Mouse (Mus musculus): Measurements from ENCODE around the gene Myh14. TPM values are rescaled to one million over a fixed set of nuclear protein-coding genes. Genes with fewer than 3 reads are reported as not detected.
A peak's percentile ranks its signal among the peaks of the same experiment; 100 is the strongest.

The Myh14 gene
- polyA plus RNA-seq, 1 experiment from 2014 or later: 20.5 TPM

DNA sequence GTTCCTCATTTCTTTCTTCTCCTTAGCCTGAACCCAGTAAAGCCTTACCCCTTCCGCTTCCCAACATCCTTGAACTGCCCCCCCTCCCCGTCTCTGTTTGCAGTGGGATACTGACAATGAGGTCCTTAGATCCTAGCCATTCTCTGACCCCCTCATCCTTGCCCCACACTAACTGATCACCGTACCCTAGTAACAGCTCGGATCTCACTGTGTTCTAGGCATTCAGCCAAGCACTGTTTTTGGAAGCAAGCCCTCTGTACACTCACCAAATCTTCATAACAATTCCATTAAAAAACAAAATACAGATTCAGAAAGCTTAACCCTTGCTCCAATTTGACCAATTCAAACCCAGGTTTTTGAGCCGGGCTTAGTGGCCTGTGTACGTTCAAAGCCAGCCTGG, 76.4 kb downstream of the Myh14 start:
- Histone ChIP-seq H3K27ac (ENCODE audit: low read length) (no peak overlapping the region), H3K4me2 (ENCODE audit: low read depth, low read length) (no peak overlapping the region), H3K9ac (ENCODE audit: low read length) (no peak overlapping the region), H3K9me3 (replicated peaks; ENCODE audit: control insufficient read depth, low read length) (no peaks in the 10 kb centered on the region), H3K4me1 (ENCODE audit: control insufficient read depth, insufficient read depth, low read length) (peaks cover 14% of the 10 kb centered on the region), H3K36me3 (ENCODE audit: control insufficient read depth, insufficient read depth, low read length) (no peaks in the 10 kb centered on the region), H3K27me3 (ENCODE audit: control insufficient read depth, insufficient read depth, low read length) (peaks cover 40% of the 10 kb centered on the region), H3K4me3 (replicated peaks; ENCODE audit: low read length) (no peak overlapping the region)
- WGBS: 54% methylated on average over 6 of the region's 6 CpGs
- ATAC-seq (ENCODE audit: insufficient read depth, low FRiP score): no peak

DNA sequence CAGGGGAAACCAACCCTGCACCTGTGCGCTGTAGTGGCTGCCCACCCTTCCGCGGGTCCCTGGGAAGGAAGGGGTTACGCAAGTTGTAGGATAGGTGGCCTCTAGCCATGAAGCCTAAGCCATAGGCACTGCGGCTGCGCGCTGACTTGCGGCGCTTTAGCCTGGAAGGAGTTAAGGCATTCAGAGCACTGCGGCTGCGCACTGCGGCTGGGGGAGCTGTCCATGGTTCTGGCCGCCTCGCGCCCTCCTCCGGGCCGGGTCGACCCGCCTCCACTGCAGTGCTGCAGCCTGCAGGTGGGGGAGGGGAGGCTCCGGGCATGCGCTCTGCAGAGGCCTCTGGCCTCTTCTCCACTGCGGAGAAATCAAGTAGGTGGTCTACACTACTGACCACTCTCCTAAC, 76.9 kb downstream of the Myh14 start:
- ATAC-seq (ENCODE audit: insufficient read depth, low FRiP score): peak; percentile 4; the same call in 1 of the 2 replicates
- H3K27me3 ChIP-seq (ENCODE audit: control insufficient read depth, insufficient read depth, low read length): peaks cover 40% of the 10 kb centered on the region
- no peaks in the 10 kb centered on the region for H3K36me3 ChIP-seq (ENCODE audit: control insufficient read depth, insufficient read depth, low read length)
- H3K4me1 ChIP-seq (ENCODE audit: control insufficient read depth, insufficient read depth, low read length): peaks cover 16% of the 10 kb centered on the region
- no peak overlapping the region for H3K27ac ChIP-seq (ENCODE audit: low read length)
- peak overlapping the region; percentile 21; the same call in 1 of the 2 replicates for H3K4me2 ChIP-seq (ENCODE audit: low read depth, low read length)
- WGBS: under 1% methylated on average over 21 of the region's 22 CpGs
- H3K4me3 ChIP-seq (replicated peaks; ENCODE audit: low read length): no peak overlapping the region
- no peak overlapping the region for H3K9ac ChIP-seq (ENCODE audit: low read length)
- no peaks in the 10 kb centered on the region for H3K9me3 ChIP-seq (replicated peaks; ENCODE audit: control insufficient read depth, low read length)

DNA sequence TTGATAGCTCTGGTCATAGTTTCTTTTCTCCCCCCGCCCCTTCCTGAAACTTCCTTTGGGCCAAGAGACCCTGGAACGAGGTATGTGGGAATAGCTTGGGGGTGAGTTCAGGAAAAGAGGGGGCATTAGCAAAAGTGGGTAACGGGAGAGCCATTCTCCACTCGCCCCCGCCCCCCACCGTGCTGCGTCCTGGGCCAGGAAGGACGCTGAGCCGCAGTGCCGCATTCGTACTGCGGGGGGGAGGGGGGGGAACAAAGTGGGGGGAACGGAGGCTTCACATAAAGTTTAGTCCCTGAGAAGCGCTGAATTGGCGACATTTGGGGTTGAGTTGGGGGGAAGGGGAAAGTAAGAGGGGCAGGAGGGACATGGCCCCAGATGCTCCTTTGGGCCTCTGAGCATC, 77.6 kb downstream of the Myh14 start:
- ATAC-seq (ENCODE audit: insufficient read depth, low FRiP score): no peak
- Histone ChIP-seq H3K9me3 (replicated peaks; ENCODE audit: control insufficient read depth, low read length) (no peaks in the 10 kb centered on the region), H3K4me3 (replicated peaks; ENCODE audit: low read length) (no peak overlapping the region), H3K4me2 (ENCODE audit: low read depth, low read length) (no peak overlapping the region), H3K4me1 (ENCODE audit: control insufficient read depth, insufficient read depth, low read length) (peaks cover 21% of the 10 kb centered on the region), H3K36me3 (ENCODE audit: control insufficient read depth, insufficient read depth, low read length) (no peaks in the 10 kb centered on the region), H3K27ac (ENCODE audit: low read length) (no peak overlapping the region), H3K9ac (ENCODE audit: low read length) (no peak overlapping the region), H3K27me3 (ENCODE audit: control insufficient read depth, insufficient read depth, low read length) (peaks cover 45% of the 10 kb centered on the region)
- 3% methylated on average over 14 of the region's 15 CpGs for WGBS

DNA sequence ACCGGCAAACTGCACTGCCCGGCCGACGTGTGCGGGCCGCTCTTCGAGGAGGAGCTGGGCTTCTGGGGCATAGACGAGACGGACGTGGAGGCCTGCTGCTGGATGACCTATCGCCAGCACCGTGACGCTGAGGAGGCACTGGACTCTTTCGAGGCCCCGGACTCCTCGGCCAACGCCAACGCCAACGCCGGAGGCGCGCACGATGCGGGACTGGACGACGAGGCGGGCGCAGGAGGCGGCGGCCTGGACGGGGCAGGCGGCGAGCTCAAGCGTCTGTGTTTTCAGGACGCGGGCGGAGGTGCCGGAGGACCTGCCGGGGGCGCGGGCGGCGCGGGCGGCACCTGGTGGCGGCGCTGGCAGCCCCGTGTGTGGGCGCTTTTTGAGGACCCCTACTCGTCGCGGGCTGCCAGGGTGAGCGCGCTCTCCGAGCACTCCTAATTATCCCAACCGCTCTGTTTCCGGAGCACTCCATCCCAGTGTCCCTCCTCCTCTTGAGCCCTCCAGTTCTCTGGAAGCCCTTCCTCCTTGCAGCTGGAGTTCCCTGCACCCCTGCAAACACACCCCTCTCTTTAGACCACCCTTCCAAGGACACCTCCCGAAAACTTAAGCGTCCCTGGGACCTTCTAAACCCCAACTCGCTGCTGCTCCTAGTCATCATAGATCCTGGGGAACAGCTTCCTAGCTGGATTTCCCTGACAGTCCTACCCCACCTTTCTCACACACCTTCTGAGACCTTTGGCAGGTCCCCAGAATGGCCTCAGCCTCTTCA, 79.1 kb downstream of the Myh14 start:
- no peaks in the 10 kb centered on the region for H3K9me3 ChIP-seq (replicated peaks; ENCODE audit: control insufficient read depth, low read length)
- H3K4me3 ChIP-seq (replicated peaks; ENCODE audit: low read length): peak overlapping the region; percentile 58
- ATAC-seq (ENCODE audit: insufficient read depth, low FRiP score): no peak
- peaks cover 58% of the 10 kb centered on the region for H3K27me3 ChIP-seq (ENCODE audit: control insufficient read depth, insufficient read depth, low read length)
- H3K27ac ChIP-seq (ENCODE audit: low read length): no peak overlapping the region
- peak overlapping the region; percentile 60 for H3K9ac ChIP-seq (ENCODE audit: low read length)
- H3K4me2 ChIP-seq (ENCODE audit: low read depth, low read length): peak overlapping the region; percentile 99
- H3K4me1 ChIP-seq (ENCODE audit: control insufficient read depth, insufficient read depth, low read length): peaks cover 21% of the 10 kb centered on the region
- under 1% methylated on average over 60 of the region's 60 CpGs for WGBS
- H3K36me3 ChIP-seq (ENCODE audit: control insufficient read depth, insufficient read depth, low read length): no peaks in the 10 kb centered on the region

DNA sequence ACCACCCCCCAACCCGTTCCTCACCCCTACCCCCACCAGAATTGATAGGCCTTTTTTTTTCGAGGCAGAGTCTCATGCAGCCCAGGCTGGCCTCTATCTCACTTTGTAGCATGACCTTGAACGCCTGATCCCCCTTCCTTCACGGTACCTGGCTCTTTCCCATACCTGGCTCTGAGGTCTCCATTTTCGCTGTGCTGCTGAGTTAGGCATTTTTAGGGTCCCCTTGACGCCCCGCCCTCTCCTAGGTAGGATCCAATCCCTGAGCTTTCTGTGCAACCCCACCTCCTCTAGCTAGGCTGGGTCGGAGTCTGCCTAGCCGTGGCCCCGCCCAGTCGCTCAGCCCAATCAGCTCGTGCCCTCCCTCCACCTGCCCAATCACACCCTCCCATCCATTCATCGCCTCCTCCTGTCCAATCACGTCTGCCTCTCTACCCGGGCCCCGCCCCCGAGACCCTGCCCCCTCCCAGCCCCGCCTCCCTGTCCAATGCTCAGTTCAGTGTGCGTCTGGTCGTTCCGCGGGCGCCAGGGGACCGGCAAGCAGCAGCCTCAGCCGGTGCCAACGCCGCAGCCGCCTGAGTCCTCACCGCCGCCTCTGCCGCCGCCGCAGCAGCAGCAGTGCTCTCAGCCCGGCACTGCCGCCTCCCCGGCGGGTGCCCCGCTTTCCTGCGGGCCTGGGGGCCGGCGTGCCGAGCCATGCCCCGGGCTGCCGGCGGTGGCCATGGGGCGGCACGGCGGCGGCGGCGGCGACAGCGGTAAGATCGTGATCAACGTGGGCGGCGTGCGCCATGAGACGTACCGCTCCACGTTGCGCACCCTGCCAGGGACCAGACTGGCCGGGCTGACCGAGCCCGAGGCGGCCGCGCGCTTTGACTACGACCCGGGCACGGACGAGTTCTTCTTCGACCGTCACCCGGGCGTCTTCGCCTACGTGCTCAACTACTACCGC, 80.0 kb downstream of the Myh14 start, which contains the start of gene Kcnc3:
Gene Kcnc3 (plus strand): TSS at position 263 of the 946 bp plus-strand sequence.
- WGBS: under 1% methylated on average over 80 of the region's 80 CpGs
- Histone ChIP-seq H3K36me3 (ENCODE audit: control insufficient read depth, insufficient read depth, low read length) (no peaks in the 10 kb centered on the region), H3K4me2 (ENCODE audit: low read depth, low read length) (peak within 1 kb of the TSS; percentile 99), H3K9me3 (replicated peaks; ENCODE audit: control insufficient read depth, low read length) (no peaks in the 10 kb centered on the region), H3K9ac (ENCODE audit: low read length) (peak within 1 kb of the TSS; percentile 60), H3K27ac (ENCODE audit: low read length) (no peak within 1 kb of the TSS), H3K4me1 (ENCODE audit: control insufficient read depth, insufficient read depth, low read length) (peaks cover 21% of the 10 kb centered on the region), H3K27me3 (ENCODE audit: control insufficient read depth, insufficient read depth, low read length) (peaks cover 65% of the 10 kb centered on the region), H3K4me3 (replicated peaks; ENCODE audit: low read length) (peak within 1 kb of the TSS; percentile 58)
- ATAC-seq (ENCODE audit: insufficient read depth, low FRiP score): peak; percentile 96

DNA sequence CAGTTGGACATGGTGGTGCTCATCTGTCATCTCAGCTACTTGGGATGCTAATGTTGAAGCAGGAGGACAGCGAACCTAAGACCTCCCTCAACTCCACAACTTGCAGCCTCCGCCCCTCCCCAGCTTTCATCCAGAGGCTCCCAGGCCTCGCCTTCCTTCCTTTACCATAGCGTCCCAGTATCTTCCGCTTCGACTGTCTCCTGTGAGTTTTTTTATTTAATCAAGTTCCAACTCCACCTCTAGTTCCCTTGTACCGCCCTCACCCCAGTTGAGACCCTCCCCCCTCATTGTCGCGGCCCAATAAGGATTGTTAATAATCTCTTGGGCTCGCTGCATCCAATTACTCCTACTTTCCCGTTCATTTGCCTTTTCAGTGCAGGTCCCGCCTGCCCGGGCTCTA, 80.7 kb downstream of the Myh14 start:
- no peaks in the 10 kb centered on the region for H3K36me3 ChIP-seq (ENCODE audit: control insufficient read depth, insufficient read depth, low read length)
- ATAC-seq (ENCODE audit: insufficient read depth, low FRiP score): no peak
- H3K4me2 ChIP-seq (ENCODE audit: low read depth, low read length): peak overlapping the region; percentile 99
- H3K27me3 ChIP-seq (ENCODE audit: control insufficient read depth, insufficient read depth, low read length): peaks cover 65% of the 10 kb centered on the region
- peaks cover 21% of the 10 kb centered on the region for H3K4me1 ChIP-seq (ENCODE audit: control insufficient read depth, insufficient read depth, low read length)
- peak overlapping the region; percentile 9; the same call in 1 of the 2 replicates for H3K4me3 ChIP-seq (replicated peaks; ENCODE audit: low read length)
- H3K27ac ChIP-seq (ENCODE audit: low read length): no peak overlapping the region
- WGBS: 5% methylated on average over 13 of the region's 13 CpGs
- H3K9me3 ChIP-seq (replicated peaks; ENCODE audit: control insufficient read depth, low read length): no peaks in the 10 kb centered on the region
- H3K9ac ChIP-seq (ENCODE audit: low read length): no peak overlapping the region

DNA sequence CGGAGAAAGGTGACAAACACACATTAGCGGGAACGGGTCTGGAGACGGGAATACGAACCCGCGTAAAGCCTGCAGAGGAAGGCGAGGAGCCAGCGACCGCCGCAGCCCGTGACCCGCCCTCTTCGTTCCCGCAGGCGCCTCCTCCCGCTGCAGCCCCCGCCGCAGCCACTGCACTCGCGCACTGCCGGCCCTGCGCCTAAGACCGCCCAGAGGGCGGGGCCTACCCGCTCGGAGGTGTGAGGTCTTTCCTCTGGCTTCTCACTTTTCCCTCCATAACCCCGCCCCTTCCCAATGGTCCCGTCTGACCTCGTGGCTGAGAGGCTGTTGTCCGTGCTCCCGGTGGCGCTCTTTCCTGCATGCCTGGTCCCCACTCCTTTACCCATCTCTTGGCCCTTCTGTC, 81.5 kb downstream of the Myh14 start:
- Histone ChIP-seq H3K4me2 (ENCODE audit: low read depth, low read length) (peak overlapping the region; percentile 66), H3K4me1 (ENCODE audit: control insufficient read depth, insufficient read depth, low read length) (peaks cover 21% of the 10 kb centered on the region), H3K27ac (ENCODE audit: low read length) (no peak overlapping the region), H3K36me3 (ENCODE audit: control insufficient read depth, insufficient read depth, low read length) (no peaks in the 10 kb centered on the region), H3K4me3 (replicated peaks; ENCODE audit: low read length) (peak overlapping the region; percentile 46), H3K27me3 (ENCODE audit: control insufficient read depth, insufficient read depth, low read length) (peaks cover 65% of the 10 kb centered on the region), H3K9ac (ENCODE audit: low read length) (peak overlapping the region; percentile 44), H3K9me3 (replicated peaks; ENCODE audit: control insufficient read depth, low read length) (no peaks in the 10 kb centered on the region)
- under 1% methylated on average over 30 of the region's 33 CpGs for WGBS
- ATAC-seq (ENCODE audit: insufficient read depth, low FRiP score): peak; percentile 59

DNA sequence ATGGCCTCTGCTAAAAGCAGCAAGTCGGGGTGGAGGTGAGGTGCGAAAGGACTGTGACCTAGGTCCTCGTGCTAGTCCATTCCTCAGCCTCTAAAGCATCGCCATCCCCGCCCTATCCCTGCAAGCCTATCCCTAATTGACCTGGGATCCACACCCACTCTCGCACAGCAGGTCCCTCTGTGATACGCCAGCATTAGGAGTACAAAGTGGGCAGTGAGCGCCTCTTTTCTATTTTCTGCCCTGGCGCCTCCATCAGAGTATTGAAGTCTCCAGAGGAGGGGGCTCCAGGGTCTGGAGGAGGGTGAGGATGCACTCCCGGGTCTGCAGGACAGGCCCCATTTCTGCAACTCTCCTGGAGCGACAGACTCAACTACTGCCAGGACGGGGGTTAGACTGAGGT, 82.3 kb downstream of the Myh14 start:
- Histone ChIP-seq H3K4me3 (replicated peaks; ENCODE audit: low read length) (peak overlapping the region; percentile 46), H3K27me3 (ENCODE audit: control insufficient read depth, insufficient read depth, low read length) (peaks cover 62% of the 10 kb centered on the region), H3K9ac (ENCODE audit: low read length) (peak overlapping the region; percentile 44; the same call in 1 of the 2 replicates), H3K27ac (ENCODE audit: low read length) (no peak overlapping the region), H3K4me1 (ENCODE audit: control insufficient read depth, insufficient read depth, low read length) (peaks cover 21% of the 10 kb centered on the region), H3K4me2 (ENCODE audit: low read depth, low read length) (peak overlapping the region; percentile 66), H3K9me3 (replicated peaks; ENCODE audit: control insufficient read depth, low read length) (no peaks in the 10 kb centered on the region), H3K36me3 (ENCODE audit: control insufficient read depth, insufficient read depth, low read length) (no peaks in the 10 kb centered on the region)
- 7% methylated on average over 12 of the region's 12 CpGs for WGBS
- no peak for ATAC-seq (ENCODE audit: insufficient read depth, low FRiP score)

DNA sequence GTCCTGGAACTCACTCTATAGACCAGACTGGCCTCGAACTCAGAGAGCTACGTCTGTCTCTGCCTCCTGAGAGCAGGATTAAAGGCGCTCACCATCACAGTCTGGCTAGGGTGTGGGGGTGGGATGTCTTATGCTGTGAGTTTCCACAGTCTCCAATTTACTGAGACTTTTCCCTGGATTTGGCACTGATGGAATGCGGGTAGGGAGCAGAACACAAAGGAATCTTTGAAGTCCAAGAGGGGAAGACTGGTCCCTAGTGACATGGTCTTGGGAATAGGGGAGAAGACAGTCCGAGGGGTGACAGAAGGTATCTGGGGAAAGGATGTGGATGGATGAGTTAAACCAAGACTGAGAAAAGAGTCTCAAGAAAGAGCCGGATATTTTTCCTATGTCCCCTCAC, 83.0 kb downstream of the Myh14 start:
- no peak overlapping the region for H3K27ac ChIP-seq (ENCODE audit: low read length)
- no peaks in the 10 kb centered on the region for H3K9me3 ChIP-seq (replicated peaks; ENCODE audit: control insufficient read depth, low read length)
- H3K36me3 ChIP-seq (ENCODE audit: control insufficient read depth, insufficient read depth, low read length): no peaks in the 10 kb centered on the region
- H3K9ac ChIP-seq (ENCODE audit: low read length): no peak overlapping the region
- peaks cover 21% of the 10 kb centered on the region for H3K4me1 ChIP-seq (ENCODE audit: control insufficient read depth, insufficient read depth, low read length)
- H3K4me3 ChIP-seq (replicated peaks; ENCODE audit: low read length): no peak overlapping the region
- WGBS: 40% methylated on average over 6 of the region's 6 CpGs
- H3K27me3 ChIP-seq (ENCODE audit: control insufficient read depth, insufficient read depth, low read length): peaks cover 55% of the 10 kb centered on the region
- no peak overlapping the region for H3K4me2 ChIP-seq (ENCODE audit: low read depth, low read length)
- no peak for ATAC-seq (ENCODE audit: insufficient read depth, low FRiP score)

All from stomach, embryonic 16.5 days (tissue).